Mouse (Mus musculus): ENCODE measurements around the gene Mitf.

DNA sequence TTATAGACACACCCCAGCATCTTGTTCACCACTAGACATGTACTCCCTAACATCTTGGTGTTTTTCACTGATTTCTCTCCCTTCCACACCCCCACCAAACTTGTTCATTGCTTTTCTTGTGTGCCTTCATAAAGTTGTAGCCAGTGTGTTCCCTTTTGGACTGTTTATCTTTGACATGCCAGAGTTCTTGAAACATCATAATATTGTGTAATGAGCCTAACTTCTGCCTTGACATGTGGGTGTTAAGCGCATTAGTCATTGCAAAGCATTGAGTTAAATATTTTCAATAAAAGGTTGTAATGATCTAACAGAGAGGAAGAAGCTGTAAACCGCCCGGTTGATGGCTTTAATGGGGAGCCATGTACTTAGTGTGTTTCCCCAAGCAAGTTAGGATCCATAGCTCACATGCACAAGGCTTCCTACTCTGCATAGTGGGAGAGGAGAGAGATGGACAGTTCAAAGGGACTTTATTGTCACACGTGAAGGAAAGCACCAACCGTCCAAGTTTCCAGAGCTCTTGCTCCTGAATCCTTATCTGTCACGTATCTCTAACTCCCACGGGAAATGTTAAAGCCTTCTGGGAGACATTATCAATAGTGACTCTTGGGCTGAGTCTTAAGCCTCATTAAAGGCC, 19.9 kb downstream of the Mitf start:
- TF ChIP-seq CTCF (IDR thresholded peaks at IDR 0.05; ENCODE audit: low read depth, low read length) (no peak), GATA2 (IDR thresholded peaks at IDR 0.05; ENCODE audit: borderline replicate concordance, low read depth, low read length) (no peak), POLR2AphosphoS5 (IDR thresholded peaks at IDR 0.05; ENCODE audit: insufficient replicate concordance, low read depth, low read length) (no peak), GATA1 (IDR thresholded peaks at IDR 0.05; ENCODE audit: borderline replicate concordance, low read length) (no peak)
